Mouse (Mus musculus) retina, postnatal 1 day (tissue): ENCODE data around the gene C87436.

ENCODE experiments used
- DNase-seq: peaks from one replicate; pipeline ENCODE4 v3.0.0-alpha.2; 2012

The C87436 gene

DNA sequence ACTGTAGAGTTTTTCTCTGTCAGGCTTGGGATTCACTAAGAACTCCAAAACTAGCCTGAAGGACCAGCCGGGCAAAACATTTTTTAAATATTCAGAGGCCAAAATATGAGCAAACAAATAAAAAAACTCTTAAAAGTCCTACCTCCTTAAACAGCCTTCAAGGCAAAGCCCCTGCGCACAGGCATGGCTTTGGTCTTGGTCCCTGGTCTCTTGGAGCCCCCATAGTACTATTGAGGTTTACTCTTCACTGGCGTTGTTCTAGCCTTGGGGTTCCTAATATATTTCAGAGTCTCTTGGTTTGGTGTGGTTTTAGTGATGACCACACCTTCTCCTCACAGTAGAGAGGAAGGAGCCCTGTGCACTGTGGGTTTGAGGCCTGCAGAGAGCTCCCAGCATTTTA is 6.6 kb upstream of the C87436 start:
- DNase-seq: no peak

DNA sequence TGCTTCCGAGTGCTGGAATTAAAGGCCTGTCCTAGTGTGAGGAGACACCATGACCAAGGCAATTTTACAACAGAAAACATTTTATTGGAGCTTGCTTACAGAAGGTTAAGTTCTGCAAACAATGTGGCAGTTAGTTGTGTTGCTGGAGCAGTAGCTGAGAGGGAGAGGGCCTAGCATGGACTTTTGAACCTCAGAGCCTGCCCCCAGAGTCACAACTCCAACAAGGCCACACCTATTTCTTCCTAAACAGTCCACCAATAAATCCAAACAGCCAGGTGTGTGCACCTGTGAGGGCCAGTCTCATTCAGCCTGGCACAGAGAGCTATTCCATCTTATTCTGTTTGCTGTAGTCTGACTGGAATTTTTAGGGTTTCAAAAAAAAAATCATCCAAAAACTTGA is 4.5 kb upstream of the C87436 start:
- no peak for DNase-seq

DNA sequence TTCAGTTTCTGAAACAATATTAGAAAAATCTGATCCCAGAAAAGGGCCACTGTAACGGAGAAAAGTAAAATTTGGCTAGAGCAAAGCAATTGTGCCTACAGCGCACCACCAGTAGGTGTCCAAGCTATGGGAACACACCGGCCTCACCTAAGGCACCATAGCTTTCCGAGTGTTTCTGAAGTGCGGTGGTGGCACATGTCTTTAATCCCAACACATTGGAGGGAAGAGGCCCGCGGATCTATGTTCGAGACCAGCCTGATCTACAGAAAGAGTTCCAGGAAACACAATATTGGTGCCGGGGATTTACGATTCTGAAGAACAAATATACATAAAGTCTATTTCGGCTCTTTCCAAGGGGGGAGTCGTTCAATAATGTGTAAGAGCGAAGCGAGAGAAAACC is 463 bp upstream of the C87436 start:
- peak; percentile 65 for DNase-seq

DNA sequence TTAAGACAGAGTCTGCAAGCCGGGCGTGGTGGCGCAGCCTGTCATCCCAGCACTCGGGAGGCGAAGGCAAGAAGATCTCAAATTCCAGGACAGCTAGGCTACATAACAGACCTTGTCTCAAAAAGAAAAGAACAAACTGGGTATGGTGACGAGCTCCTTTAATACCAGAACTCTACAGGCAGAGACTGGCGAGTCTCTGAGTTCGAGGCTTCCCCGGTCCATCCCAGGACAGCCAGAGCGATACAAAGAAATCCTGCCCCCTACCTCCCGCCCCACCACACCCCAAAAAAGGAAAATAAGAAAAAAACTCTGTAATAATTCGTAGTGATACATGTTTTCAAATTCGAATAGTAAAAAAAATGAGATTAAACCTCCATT is 934 bp downstream of the C87436 start:
- no peak for DNase-seq

DNA sequence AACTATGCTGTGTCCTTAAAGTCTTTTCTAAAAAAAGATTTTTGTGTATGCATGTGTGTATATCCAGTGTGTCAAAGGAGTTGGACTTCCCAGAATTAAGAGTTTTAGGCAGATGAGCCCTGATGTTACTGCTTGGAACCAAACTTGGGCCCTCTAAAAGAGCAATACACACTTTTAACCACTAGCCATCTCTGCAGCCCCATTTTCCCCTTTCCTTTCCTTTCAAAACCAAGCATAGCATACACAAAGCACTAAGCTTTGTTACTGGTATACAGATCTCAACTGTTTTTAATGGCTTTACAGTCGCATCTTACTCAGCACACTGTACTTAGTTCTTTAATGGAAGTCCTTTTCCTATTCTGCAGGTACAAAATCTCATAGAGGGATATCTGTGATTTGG is 1.4 kb downstream of the C87436 start:
- DNase-seq: no peak

DNA sequence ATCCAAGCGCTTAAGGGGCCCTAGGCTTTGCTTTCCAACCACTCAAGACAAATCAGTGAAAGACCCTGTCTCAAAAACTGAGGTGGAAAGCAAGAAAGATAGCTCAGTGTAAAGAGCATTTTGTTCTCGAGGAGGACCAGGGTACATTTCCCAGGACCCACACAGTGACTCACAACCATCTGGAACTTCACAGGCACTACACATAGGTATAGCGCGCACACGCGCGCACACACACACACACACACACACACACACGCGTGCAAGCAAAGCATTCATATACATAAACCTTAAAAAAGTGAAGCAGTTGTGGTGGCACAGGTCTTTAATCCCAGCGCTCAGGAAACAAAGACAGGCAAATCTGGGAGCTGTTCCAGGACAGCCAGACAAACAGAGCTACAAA is 3.4 kb downstream of the C87436 start:
- DNase-seq: no peak

DNA sequence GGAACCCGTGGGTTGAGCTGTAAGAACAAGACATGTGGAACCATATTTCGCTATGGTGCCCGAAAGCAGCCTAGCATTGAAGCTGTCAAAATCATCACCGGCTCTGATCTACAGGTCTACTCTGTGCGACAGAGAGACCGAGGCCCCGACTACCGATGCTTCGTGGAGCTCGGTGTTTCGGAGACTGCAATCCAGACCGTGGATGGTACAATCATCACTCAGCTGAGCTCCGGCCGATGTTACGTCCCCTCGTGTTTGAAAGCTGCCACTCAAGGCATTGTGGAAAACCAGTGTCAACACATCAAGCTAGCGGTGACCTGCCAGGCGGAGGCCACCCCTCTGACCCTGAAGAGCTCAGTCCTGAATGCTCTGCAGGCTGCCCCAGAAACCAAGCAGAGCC is 7.4 kb downstream of the C87436 start:
- DNase-seq: no peak

DNA sequence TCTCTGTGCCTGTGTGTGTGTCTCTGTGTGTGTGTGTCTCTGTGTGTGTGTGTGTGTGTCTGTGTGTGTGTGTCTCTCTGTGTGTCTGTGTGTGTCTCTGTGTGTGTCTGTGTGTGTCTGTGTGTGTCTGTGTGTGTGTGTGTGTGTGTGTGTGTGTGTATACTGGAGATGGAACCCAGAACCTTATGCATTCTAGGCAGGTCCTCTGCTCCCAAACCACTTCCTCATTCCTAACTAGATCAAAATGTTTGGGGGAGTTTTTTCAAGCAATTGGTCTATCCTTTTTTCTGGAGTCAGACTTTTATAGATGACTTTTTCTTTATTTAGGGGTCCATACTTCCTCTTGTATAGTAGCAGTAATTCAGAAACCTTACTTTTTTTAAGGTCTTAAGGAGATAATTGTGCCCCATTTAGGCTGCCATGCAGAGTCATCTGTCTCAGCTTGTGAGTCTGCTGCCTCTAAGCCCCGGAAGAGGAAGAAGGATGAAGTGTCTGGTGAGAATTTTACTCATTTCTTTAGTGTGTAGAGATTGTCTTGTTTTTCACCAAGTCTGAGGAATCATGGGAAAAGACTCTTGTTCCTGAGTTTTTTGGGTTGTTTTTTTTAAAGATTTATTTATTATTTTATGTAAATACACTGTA is 8.9 kb downstream of the C87436 start:
- DNase-seq: no peak

DNA sequence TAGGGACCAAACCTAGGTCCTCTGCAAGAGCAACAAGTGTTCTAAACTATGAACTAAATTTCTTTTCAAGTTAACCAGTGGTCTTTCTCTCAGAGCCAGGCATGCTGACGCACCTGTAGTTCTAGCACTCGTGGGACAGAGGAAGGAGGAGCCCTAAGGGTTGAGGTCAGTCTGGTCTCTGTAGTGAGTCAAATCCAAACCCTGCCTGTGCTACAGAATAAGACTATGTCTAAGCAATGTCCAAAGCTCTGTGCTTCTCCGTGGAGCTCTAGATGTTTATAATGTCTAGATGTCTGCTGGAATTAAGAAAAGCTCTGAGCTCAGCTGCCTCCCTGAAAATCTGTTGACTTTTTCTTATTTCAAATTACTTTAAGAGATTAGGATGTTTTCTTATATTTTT is 18.6 kb downstream of the C87436 start:
- DNase-seq: no peak

DNA sequence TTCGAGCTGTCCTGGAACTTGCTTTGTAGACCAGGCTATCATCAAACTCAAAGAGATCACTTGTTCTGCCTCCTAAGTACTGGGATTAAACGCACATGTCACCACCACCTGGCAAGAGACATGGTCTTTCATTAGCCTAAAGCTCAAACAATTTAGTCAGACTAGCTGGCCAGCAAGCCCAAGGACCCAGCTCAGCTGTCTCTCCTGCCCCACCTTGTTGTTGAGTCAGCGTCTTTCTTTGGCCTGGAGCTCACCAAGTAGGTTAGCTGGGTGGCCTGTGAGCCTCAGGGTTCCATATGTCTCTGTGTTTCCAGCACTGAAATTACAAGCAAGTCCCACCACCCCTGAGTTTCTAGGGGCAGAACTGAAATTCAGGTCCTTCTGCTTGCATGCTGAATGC is 24.9 kb downstream of the C87436 start:
- no peak for DNase-seq

DNA sequence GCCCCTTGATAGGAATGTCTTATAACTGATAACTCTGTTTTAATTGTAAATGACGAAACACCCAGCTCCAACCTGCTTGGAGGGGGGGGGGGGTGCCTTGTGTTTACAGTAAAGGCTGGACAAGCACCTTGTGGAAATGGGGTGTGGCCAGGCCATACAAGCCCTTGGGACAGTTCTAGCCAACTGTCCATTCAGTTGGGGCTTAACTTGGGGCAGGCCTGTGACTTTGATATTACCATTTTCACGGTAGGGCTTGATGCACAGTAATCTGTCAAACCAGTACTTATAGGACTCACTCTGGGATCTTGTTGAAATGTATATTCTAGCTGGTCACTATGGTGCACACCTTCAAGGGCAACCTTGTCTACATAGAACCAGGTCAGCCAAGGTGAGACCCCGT is 33.1 kb downstream of the C87436 start:
- no peak for DNase-seq

DNA sequence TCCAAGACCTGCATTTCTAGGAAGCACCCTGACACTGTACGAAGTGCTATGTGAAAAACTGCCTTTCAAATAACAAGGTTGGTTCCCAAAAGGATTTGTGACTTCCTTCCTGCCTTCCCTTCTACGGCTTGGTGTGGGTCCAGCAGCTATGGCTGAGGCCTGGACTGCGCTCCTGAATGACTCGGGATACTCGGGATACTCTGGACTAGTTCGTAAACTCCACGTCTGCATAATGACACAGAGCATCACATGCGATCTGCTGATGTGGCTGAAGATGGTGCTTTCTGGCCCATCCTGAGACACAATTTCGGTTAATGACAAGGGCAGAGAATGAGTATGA is 33.6 kb downstream of the C87436 start:
- no peak for DNase-seq

DNA sequence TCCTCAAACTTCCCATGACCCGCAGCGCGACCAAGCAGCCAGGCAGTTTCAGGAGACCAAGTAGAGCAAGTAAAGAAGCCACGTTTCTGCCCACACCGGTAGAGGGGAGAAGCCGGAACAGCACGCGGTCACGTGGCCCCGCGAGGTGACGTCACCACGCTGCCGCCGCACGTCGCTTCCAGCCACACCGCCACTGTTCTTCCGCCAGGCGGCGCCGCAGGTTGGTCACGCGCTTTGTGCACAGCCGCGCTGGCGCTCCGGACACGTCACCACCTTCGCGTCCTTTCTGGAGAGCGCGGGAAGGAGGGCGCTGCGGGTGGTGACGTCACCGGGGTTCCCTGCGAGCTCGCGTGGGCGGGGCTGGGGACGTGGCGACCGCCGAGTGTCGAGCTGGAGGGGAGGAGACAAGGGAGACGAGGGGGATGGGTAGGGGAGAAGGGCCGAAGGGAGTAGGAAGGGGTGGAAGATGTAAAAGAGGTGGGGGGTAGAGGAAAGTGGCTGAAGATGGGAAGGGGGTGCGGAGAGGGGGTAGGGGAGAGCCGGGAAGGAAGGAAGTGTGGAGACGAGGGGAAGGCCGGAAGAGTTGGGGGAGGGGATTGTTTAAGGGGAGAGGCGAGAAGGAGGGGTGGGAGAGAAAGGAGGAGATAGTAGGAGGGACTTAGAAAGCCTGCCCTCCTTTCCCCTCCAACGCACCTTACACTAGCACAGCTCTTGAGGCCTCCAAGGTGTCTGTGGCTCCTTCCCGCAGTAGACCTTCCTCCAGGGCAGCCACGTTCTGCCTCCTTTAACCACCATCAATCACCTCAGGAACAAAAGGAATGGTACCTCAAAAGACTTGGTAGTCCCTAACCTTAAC is 34.2 kb downstream of the C87436 start:
- DNase-seq: peak; percentile 99

DNA sequence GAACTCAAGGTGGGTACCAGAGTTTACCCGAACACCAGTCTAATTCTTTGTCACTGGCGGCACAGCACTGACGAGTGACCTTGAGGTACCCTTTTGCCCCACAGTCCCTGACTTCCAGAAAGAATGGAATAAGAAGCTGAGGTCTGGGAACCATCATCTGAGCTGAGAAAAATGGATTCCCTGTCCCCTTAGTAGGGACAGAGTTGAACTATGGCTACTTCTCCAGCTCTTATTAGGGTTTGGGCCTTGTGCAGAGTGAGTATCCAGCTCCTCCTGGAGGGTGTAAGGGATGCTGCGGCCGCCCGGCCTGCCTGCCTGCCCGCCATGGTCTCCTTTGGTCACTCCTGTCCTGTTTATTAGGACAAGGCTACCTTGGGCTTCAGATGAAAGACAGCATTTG is 34.9 kb downstream of the C87436 start:
- DNase-seq: peak; percentile 24

DNA sequence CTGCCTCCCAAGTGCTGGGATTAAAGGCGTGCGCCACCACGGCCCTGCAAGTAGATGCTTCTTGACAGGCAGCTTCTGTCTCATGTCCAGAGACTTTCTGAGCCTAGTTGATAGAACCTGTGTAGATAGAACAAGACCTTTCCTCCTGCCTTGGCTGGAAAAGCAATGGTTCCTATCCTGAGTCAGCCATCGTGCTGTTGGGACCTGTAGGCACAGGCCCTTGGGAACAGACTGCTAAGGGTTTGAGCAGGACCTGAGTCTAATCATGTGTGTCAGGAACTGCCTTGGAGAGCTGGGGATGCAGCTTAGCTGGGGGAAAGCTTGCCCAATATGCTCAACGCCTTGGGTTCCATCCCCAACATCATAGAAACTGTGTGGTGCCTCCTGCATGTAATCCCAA is 35.9 kb downstream of the C87436 start:
- no peak for DNase-seq

DNA sequence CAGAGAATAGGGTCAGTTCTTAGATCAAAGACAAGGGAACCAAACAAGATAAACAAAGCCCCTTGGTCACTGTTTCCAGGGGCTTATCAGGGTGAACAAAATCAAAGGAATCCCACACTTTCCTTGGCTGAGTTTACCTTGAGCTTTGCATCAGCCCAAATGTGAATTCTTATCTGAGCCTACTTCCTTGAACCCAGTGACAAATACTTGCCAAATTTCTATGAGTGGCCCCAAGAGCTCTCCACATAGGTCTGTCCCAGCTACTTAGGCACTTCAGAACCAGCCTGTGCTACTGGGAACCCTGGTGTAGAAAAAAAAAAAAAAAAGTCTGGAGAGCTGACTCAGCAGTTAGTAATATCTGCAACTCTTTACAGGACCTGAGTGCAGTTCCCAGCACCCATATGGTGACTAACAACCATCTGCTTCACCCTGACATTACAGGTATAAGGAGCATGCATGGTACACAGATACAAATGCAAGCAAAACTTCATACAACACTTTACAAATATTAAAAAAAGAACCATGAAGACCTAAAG is 36.5 kb downstream of the C87436 start:
- DNase-seq: no peak

DNA sequence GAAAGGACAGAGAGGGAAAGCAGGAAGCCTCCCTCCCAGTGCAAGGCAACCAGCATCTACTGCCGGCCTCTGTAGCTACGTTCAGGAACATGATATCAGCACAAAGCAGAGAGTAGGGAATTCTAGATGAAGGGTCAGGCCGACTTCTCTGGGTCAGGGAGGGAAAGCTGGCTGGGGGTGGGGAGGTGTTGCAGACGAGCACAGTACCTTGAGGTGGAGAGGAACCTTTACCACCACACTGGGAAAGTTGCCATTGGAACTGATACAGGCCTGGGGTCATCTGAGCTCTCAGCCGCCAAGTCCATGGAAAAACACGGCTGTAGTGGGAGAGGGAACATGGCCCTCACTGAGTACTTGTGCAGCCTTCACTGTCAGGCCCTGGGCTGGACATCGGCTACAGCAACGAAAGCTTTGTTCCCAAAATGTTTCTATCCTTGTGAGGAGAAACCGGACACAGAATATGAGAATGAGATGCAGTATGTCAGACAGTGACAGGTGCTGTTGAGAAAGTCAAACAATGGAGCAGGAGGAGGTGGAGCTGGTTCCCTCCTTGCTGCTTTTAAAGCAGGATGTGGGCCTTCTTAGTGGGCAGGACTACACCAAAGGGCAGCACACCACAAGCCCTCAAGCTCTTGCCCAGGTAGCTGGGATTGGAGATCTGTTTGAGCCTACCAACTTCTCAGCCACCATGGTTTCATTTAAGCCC is 37.4 kb downstream of the C87436 start:
- DNase-seq: no peak

DNA sequence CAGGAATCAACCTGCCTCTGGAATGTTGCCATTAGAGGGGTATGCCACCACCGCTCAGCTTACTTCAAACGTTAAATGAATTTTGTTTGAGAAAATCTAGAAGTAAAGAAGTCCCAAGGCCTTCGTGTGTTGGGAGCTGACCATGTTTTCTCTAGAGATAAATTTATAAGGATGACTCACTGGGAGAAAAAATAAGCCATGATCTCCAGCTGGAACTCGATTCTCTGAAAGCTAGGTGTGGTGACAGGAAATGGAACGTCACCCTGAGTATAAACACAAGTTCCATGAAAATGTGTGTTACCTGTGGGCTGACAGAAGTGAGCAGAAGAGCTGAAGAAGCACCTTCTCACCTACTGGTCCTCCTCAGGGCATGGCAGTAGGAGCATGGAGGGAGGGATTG is 38.8 kb downstream of the C87436 start:
- DNase-seq: no peak

DNA sequence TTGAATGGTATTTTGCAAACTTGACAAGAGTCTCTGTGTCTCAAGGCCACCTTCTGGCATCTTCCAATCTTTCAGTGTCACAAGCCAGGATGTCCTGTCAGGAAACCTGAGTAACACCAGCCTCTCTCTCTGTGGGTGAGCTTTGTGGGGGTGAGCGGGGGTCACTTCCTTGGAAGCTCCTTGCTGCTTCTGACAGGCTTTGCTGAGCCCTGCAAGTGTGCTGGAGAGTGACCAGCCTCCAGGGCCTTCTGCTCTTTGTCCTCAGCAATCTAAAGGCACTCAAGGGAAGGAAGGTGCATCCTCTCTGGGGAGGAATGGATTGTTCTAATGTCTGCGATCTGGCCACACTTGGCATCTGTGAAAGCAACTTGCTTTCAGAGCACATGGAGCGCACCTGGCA is 41.1 kb downstream of the C87436 start:
- no peak for DNase-seq

DNA sequence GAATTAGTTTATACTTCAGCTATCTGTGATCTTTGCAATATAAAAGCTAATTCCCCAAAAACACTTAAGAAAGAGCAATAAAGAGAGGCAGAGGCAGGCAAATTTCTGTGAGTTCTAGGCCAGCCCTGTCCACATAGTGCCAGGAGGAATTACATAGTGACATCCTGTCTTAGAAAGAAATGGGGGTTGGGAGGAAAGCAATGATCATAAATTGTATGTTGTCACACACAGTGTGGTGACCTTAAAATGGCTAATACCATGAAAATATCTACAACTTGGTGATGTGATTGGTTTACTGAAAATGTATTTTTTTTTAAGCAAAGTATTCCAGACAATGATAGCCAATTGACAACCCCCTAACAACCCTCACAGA is 41.6 kb downstream of the C87436 start:
- no peak for DNase-seq

DNA sequence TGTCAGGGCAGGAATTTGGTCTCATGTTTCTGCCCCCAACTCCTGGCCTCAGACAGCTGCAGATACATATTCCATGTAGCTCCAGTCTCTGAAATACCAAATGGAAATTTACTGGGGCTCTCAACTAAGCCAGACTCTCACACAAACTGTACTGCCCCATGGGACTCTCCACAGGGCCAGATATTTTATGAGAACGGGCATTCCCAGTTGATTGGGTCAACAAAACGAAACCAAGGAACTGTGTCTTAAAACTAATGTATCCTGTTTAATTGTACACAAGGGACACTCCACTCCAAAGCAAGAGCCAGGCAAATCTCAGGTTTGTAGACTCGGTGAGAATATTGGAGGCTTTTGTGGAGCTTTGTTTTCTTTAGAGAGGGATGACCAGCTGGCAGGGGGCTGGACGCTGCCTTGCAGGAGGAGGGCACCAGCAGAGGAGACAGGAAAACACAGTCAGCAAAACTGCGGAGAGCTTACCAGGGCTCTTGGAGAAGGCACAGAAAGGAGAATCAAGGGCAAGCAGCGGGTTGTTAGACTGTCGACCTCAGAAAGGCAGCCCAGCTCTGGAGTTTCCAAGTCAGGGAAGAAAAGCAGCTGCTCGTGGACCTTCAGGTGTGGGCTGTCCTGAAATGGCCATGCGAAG is 42.1 kb downstream of the C87436 start:
- no peak for DNase-seq

DNA sequence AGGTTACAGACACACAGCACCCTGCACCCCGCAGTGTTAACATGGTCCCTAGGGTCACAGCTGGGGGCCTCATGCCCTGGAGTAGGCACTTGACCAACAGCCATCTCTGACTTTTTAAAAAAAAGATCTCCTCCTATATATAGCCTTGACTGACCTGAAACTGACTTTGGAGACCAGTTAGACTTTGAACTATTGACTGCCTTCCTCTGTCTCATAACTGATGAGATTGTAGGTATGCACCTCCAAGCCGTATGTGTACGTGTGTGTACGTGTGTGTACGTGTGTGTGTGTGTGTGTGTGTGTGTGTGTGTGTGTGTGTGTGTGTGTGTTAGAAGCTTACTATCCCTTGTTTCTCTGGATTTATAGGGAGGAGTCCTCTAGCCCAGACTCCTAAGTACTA is 43.7 kb downstream of the C87436 start:
- DNase-seq: no peak

DNA sequence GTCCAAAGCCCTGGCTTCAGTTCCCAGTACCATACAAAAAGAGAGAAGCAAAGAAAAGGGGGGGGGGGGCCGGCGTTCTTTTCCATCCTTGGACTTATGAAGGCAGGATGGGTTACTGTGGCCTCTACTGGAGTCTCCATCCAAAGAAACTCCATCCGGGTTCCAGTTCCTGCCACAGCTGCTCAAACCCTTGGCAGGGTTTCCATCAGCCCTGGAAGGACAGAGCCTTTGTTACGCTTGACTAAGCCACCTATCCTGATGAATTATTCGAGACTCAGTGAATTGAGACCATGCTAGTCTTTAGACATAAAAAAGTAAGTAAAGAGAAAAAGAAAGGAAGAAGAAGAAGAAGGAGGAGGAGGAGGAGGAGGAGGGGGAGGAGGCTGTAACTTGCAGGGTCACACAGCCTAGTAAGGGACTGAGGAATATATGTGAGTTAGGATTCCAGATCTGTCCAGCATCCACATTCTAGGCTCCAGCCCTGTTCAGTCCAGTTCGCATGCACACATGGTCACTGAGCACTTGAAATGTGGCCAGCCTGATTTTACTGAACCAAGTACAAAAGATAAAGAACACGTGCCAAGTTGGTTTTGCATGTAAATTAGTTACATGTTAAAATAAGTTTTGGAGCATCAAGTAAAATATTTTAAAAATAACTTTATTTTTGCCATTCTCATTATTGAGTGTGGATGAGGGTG is 47.9 kb downstream of the C87436 start:
- no peak for DNase-seq
